Mouse (Mus musculus) megakaryocyte, embryonic 14.5 days (primary cell): ENCODE measurements around the gene Dock2. TPM values are rescaled to one million over a fixed set of nuclear protein-coding genes. Genes with fewer than 3 reads are reported as not detected.

Experiments used
- H3K27me3 ChIP-seq: replicated peaks from 2 replicates; pipeline ENCODE3; 2012; ENCODE audit warnings: inconsistent platforms
- H3K36me3 ChIP-seq: replicated peaks from 2 replicates; pipeline ENCODE3; 2012; ENCODE audit warnings: low read length, inconsistent platforms, mixed read lengths
- H3K4me1 ChIP-seq: 2 replicates; pipeline ENCODE4 v1.6.1; 2012; ENCODE audit warnings: inconsistent platforms
- H3K4me3 ChIP-seq: replicated peaks from 2 replicates; pipeline ENCODE3; 2012; ENCODE audit warnings: moderate library complexity, mild to moderate bottlenecking, inconsistent platforms
- H3K9me3 ChIP-seq: 2 replicates; pipeline ENCODE4 v1.6.1; 2012; ENCODE audit warnings: inconsistent platforms
- FLI1 ChIP-seq: IDR thresholded peaks from 2 replicates; pipeline ENCODE4 v1.6.1; 2012; ENCODE audit warnings: low read length, inconsistent platforms, mixed read lengths
- GATA1 ChIP-seq: IDR thresholded peaks from 3 replicates; pipeline ENCODE4 v1.6.1; 2012; ENCODE audit warnings: mixed read lengths, low read length, inconsistent platforms, borderline replicate concordance
- polyA plus RNA-seq: library from polyadenylated mRNA; stranded (reverse); fragments of >175 nt; gene quantifications from 2 replicates; pipeline ENCODE4 v1.2.3, GENCODE M21; 2012; ENCODE audit warnings: low replicate concordance; ENCODE audit not compliant: insufficient read depth

Gene Dock2
- polyA plus RNA-seq, 1 experiment = 15.1 TPM

DNA sequence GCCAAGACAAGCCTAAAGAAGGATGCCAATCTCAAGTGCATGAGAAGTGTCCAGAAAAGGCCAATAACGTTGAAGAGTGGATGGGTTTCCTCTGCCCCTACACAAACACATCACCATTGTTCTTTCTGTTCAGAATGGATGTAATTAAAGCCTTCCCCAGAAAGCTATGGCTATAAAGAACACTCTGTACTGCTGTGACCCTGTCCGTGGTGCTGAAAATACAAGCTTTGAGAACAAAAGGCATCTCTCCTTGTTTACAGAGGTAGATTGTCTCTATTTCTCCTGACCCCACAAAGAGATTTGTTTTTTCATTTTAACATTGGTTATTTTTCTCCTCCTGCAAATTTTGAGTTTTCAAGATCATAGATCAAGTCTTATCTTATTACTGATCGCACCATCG lies 335.8 kb downstream of the Dock2 start:
- TF ChIP-seq FLI1 (no peak), GATA1 (no peak)

DNA sequence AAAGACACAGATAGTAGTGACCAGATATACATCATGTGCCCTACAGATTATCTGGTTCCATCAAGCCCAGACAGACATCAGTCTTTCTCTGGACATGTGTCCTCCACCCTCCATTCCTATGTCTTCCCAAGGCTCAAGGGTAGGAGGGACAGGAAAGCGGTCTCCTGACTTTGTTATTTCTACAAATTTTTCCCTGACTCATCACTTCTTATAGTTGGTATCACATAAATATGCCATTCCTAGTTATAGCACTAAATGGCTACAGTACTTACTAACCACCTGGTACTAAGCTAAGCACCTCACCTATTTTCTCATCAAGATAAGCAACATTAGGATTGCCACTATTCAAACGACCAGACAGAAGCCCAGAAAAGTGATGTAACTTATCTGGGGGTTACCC lies 345.3 kb downstream of the Dock2 start:
- Histone ChIP-seq H3K9me3 (no peaks in the 10 kb centered on the region), H3K4me1 (no peaks in the 10 kb centered on the region), H3K36me3 (peaks cover 6% of the 10 kb centered on the region), H3K4me3 (no peak overlapping the region), H3K27me3 (no peaks in the 10 kb centered on the region)
- TF ChIP-seq FLI1 = no peak
- TF ChIP-seq GATA1 = no peak

More for the DNA sequence above, 335.8 kb downstream of the Dock2 start:
- no peaks in the 10 kb centered on the region for H3K27me3 ChIP-seq
- no peak overlapping the region for H3K4me3 ChIP-seq
- H3K4me1 ChIP-seq = no peaks in the 10 kb centered on the region
- H3K36me3 ChIP-seq = no peaks in the 10 kb centered on the region
- H3K9me3 ChIP-seq = no peaks in the 10 kb centered on the region

DNA sequence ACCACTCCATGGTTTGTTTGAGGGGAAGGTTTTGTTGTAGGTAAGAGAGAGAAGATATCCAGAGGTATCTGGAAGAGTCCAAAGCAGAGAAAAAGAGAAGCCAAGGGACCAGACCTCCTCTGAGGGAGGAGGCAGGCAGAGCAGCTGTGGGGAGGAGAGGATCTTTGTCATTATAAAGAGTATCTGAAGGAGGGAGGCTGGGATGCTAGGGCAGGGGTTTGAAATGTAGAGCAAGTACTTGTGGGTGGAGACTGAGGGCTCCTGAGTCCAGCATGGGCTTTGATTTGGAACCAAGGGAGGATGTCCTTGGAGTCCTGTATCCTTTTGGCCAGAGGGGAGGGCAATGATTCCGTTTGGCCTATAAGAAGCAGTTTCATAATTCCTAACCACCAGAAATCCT lies 346.2 kb downstream of the Dock2 start:
- no peaks in the 10 kb centered on the region for H3K27me3 ChIP-seq
- no peaks in the 10 kb centered on the region for H3K9me3 ChIP-seq
- H3K4me3 ChIP-seq = no peak overlapping the region
- no peak for TF ChIP-seq GATA1
- TF ChIP-seq FLI1 = no peak
- peaks cover 6% of the 10 kb centered on the region for H3K36me3 ChIP-seq
- no peaks in the 10 kb centered on the region for H3K4me1 ChIP-seq

DNA sequence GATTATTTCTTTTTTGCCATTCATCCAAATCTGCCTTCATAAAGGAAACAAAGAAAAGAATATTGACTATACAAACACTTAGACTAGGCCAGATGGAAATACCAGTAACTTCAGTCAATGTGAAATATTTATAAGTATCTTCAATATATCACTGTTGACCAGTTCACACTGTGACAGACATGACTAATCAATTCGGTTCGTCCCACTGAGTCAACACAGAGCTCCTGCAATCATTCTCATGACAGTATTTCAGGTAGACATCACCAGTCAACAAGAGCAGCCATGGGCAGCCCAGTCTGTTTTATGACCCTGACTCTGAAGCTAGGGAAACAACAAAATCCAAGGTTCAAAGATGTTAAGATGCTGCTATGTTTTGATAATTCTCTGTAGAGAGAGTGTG lies 351.7 kb downstream of the Dock2 start:
- H3K27me3 ChIP-seq = no peaks in the 10 kb centered on the region
- H3K9me3 ChIP-seq = no peaks in the 10 kb centered on the region
- H3K36me3 ChIP-seq = no peaks in the 10 kb centered on the region
- no peaks in the 10 kb centered on the region for H3K4me1 ChIP-seq
- TF ChIP-seq GATA1 (no peak), FLI1 (no peak)
- no peak overlapping the region for H3K4me3 ChIP-seq

DNA sequence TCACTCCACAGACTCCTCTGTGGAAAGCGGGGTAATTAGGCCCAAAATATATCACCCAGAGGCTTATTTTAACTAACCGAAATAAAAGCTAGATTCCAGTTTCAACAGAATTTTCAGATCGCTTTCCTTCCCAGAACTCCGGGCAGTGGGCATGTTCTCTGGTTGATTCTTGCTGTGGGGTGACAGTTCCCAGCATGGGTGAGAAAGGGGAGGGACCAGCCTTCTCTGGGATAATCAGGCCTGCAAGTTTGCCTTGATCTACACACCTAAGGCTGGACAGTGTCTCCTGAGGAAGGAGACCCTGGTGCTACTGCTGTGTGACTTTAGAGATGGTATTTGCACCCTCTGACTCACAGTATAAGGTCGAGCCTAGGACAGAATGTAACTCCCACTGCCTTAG lies 352.3 kb downstream of the Dock2 start:
- Histone ChIP-seq H3K4me1 (no peaks in the 10 kb centered on the region), H3K4me3 (no peak overlapping the region), H3K9me3 (no peaks in the 10 kb centered on the region), H3K27me3 (no peaks in the 10 kb centered on the region), H3K36me3 (no peaks in the 10 kb centered on the region)
- TF ChIP-seq FLI1 (no peak), GATA1 (no peak)

DNA sequence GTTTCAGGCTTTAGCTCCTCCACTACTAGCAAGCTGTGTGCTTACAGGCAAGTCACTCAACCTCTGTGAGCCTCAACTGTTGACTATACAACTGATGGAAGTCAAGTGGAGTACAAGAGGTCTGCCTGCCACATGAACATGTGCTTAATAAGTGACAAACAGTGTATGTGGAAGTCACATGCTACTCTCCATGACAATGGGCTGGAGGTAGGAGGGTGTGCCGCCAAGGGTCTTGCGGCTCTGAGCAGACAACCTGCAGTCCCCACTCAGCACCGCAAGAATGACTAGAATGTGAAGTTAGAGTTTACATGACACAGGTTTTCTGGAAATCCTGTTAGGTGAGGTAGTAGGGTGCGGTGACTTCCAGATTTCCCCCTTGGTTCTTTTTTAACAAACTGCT lies 352.8 kb downstream of the Dock2 start:
- no peak overlapping the region for H3K4me3 ChIP-seq
- H3K27me3 ChIP-seq = no peaks in the 10 kb centered on the region
- no peak for TF ChIP-seq GATA1
- TF ChIP-seq FLI1 = no peak
- no peaks in the 10 kb centered on the region for H3K36me3 ChIP-seq
- no peaks in the 10 kb centered on the region for H3K4me1 ChIP-seq
- H3K9me3 ChIP-seq = no peaks in the 10 kb centered on the region

DNA sequence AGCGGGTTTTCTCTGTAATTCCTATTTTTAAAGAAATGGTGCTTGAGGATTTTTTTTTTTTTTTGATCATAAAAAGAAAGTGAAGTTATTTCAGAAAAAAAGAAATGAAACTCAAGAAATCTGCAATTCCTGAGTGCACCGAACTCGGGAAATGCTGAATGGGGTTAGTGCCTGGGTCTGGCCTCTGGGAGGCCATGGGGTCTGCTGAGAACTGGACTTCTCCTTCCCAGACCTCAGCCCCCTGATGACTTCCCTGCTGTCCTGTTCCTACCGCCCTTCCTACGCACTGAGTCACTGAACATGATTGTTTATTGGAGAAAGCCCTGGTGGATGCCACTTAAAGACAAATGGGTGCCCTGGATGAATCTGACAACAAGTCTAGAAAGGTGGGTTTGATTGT lies 356.5 kb downstream of the Dock2 start:
- H3K27me3 ChIP-seq = no peaks in the 10 kb centered on the region
- no peaks in the 10 kb centered on the region for H3K36me3 ChIP-seq
- no peaks in the 10 kb centered on the region for H3K9me3 ChIP-seq
- no peak overlapping the region for H3K4me3 ChIP-seq
- no peaks in the 10 kb centered on the region for H3K4me1 ChIP-seq
- TF ChIP-seq GATA1 (no peak), FLI1 (no peak)

DNA sequence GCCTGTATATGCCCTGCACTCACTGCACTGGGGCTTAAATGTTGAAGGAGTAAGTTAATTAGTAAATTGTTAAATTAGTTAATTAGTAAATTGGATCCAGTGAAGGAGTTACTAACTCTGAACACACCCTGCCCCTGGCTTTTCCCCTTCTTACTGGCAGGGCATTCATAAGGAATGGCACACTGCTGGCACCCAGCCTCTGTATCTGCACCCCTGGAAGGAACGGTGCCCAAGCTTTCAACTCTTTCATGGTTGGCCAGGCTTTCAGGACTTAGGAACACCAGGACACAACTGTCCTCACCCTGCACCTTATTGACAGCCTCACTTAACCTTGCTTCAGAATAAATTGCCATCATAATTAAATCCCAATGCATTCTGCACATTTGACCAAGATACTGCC lies 359.1 kb downstream of the Dock2 start:
- Histone ChIP-seq H3K36me3 (peaks cover 3% of the 10 kb centered on the region), H3K27me3 (no peaks in the 10 kb centered on the region), H3K4me3 (no peak overlapping the region), H3K4me1 (no peaks in the 10 kb centered on the region), H3K9me3 (no peaks in the 10 kb centered on the region)
- TF ChIP-seq FLI1 (no peak), GATA1 (no peak)

DNA sequence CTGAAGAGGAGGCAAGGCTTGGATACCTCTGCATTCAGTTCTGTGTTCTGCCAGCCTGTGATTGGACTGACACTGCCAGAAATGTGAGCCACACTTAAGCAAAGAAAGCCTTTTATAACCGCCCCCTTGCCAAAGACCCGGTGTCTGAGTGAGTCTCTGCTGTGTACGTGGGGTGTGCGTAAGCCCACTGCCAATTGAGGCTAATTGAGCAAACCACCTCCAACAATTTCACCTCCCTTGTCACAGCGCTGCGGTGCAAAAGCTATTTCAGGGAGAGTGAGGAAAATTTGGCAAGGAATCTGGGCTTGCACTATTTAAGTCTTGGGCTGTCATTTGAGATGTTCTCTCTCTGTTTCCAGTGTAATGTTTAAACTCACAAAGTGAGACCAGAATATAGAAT lies 362.6 kb downstream of the Dock2 start:
- Histone ChIP-seq H3K9me3 (no peaks in the 10 kb centered on the region), H3K4me3 (no peak overlapping the region), H3K27me3 (no peaks in the 10 kb centered on the region), H3K36me3 (peaks cover 14% of the 10 kb centered on the region), H3K4me1 (no peaks in the 10 kb centered on the region)
- TF ChIP-seq FLI1 (no peak), GATA1 (no peak)

DNA sequence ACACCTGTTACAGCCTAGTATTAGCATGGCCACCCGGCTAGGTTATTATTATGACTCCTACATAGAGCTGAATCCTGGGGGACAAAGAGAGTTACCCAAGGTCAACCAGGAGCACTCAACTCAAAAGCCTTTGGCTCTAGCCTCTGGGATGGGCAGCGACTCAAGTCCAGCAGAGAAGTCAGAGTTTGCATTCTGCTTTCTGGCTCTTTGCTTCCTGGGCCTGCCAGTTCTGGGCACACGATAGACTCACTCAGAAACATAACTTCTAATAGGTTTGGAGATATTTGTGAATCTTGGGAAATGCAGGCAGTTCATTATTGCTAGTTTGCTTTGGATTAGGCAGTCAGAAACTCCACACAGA lies 367.1 kb downstream of the Dock2 start:
- Histone ChIP-seq H3K4me3 (no peak overlapping the region), H3K36me3 (peaks cover 14% of the 10 kb centered on the region), H3K27me3 (no peaks in the 10 kb centered on the region), H3K9me3 (no peaks in the 10 kb centered on the region), H3K4me1 (no peaks in the 10 kb centered on the region)
- TF ChIP-seq FLI1 (no peak), GATA1 (no peak)
